Mouse (Mus musculus) spleen, adult 2 months (tissue): ENCODE data around the gene Cnot2.

ENCODE experiments used
- CTCF ChIP-seq: fragments of 200-500 bp; IDR thresholded peaks from 2 replicates; pipeline ENCODE4 v1.5.1; 2011; ENCODE audit warnings: mild to moderate bottlenecking, inconsistent platforms; ENCODE audit not compliant: insufficient read depth, insufficient read length, insufficient replicate concordance; ENCODE audit errors: extremely low read depth
- POLR2A ChIP-seq: fragments of 200-500 bp; IDR thresholded peaks from 2 replicates; pipeline ENCODE4 v1.6.1; 2011; ENCODE audit warnings: low read depth, low read length, inconsistent platforms

DNA sequence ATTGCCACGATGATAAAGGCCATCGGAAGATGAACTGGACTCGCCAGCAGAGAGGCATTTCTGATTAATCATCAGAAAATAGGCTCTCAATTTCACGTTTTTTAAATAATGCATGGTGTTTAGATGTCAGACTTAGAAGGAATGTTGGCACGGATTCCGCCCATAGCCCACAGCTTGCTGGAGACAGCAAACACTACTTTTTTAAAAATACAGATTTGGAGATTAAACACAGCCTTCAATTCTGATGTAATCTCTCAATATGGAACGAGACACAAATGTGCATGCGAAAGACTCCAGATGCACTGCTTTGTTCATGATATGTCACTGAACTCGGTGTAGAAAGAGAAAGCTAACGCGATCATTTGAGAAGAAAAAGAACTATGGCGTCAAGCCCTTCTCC is 145.9 kb downstream of the Cnot2 start:
- TF ChIP-seq POLR2A: no peak
- TF ChIP-seq CTCF: no peak
